Mouse (Mus musculus): ENCODE data around the gene Ccdc152.

- TF ChIP-seq CTCF (IDR thresholded peaks at IDR 0.05) (no peak), POLR2A (IDR thresholded peaks at IDR 0.05; ENCODE audit: insufficient read depth, low read depth, low read length) (no peak)
Measured at GRCm38 (mm10) chr15:3281737-3282136, 21.6 kb downstream of the Ccdc152 start.
